ENCODE assay signal across 19 mouse cellular contexts in the genomic region with DNA sequence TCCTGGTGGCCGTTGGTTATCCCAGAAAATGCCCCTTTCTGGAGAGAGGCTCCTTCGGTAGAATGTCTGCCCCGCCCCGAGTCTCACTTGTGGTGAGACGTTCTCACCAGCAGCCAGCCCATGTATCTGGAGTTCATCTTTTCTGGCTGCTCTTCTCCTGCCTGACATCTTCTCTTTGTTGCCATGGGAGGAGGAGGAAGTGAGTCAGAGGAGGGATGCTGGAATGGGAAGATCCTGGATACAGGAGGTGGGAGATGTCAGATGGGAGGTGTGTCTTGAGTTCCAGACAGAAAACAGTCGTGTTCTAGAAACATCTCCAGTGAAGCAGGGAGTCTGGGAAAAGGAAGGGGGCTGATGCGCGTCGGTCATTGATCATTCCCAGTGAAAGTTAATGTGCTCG.
"Had no signal": no experiment of that assay in that cellular context is flagged by ENCODE, and none has a peak within 500 bp of the region (broad histone marks: within the 10 kb centered on the region; RNA-seq: fewer than 3 reads in every experiment).

No protein-coding gene starts in this region.

- ATAC-seq: liver, embryonic 12.5 days had no signal

- H3K27me3 ChIP-seq: kidney, embryonic 15.5 days; limb, embryonic 13.5 days; liver, embryonic 12.5 days; liver, embryonic 15.5 days; stomach, embryonic 15.5 days had no signal

- H3K9me3 ChIP-seq: kidney, embryonic 15.5 days; limb, embryonic 13.5 days; liver, embryonic 12.5 days; liver, embryonic 15.5 days; stomach, embryonic 15.5 days had no signal

- H3K36me3 ChIP-seq: kidney, embryonic 15.5 days; limb, embryonic 13.5 days; liver, embryonic 12.5 days; liver, embryonic 15.5 days; stomach, embryonic 15.5 days had no signal

- H3K9ac ChIP-seq: kidney, embryonic 15.5 days; limb, embryonic 13.5 days; liver, embryonic 12.5 days; liver, embryonic 15.5 days; stomach, embryonic 15.5 days had no signal

- H3K4me2 ChIP-seq: kidney, embryonic 15.5 days; limb, embryonic 13.5 days; liver, embryonic 12.5 days; liver, embryonic 15.5 days; midbrain, embryonic 11.5 days; stomach, embryonic 15.5 days had no signal

- DNase-seq: kidney, adult 8-10 months; kidney, postnatal 10 days; kidney, postnatal 36 days; layer of hippocampus, postnatal 36 days; left cerebral cortex, postnatal 4 days; liver; lung, adult 2 months; lung, postnatal 14 days; lung, postnatal 4 days; midbrain, embryonic 14.5 days; right cerebral cortex, postnatal 4 days; spleen, adult 18-20 months; thymus, postnatal 25 days had no signal

- H3K27ac ChIP-seq: kidney, embryonic 15.5 days; limb, embryonic 13.5 days; liver, embryonic 12.5 days; liver, embryonic 15.5 days; stomach, embryonic 15.5 days had no signal

- H3K4me1 ChIP-seq: liver, embryonic 12.5 days; liver, embryonic 15.5 days; stomach, embryonic 15.5 days had no signal

- H3K4me3 ChIP-seq: kidney, embryonic 15.5 days; limb, embryonic 13.5 days; liver, embryonic 12.5 days; liver, embryonic 15.5 days; stomach, embryonic 15.5 days had no signal
